Comparison of ENCODE assay signal across 21 mouse cellular contexts in genomic region chr7:38087856-38088255, GRCm38 (mm10). TPM values are rescaled to one million over a fixed set of nuclear protein-coding genes. Genes with fewer than 3 reads are reported as not detected.
DNase-seq lines count a peak whose midpoint lies in the region; ATAC-seq and TF ChIP-seq lines count a peak whose summit lies in the region.
"Had no signal": no experiment of that assay in that cellular context is flagged by ENCODE, and none has a peak within 500 bp of the region (broad histone marks: within the 10 kb centered on the region; RNA-seq: fewer than 3 reads in every experiment).

No protein-coding gene starts in this region.

- no peaks in the 10 kb centered on the region for H3K9me3 ChIP-seq in heart, embryonic 10.5 days
- no peaks in the 10 kb centered on the region for H3K9me3 ChIP-seq in heart, embryonic 12.5 days (replicated peaks)
- H3K9me3 ChIP-seq: embryonic facial prominence, embryonic 12.5 days; heart, embryonic 13.5 days had no signal

- TF ChIP-seq CTCF in left cerebral cortex, adult 2 months (IDR thresholded peaks at IDR 0.05), result no peak

- no peak overlapping the region for H3K4me3 ChIP-seq in heart, embryonic 10.5 days
- no peak overlapping the region for H3K4me3 ChIP-seq in heart, embryonic 12.5 days
- no peak overlapping the region for H3K4me3 ChIP-seq in left cerebral cortex, adult 2 months
- H3K4me3 ChIP-seq: embryonic facial prominence, embryonic 12.5 days; heart, embryonic 13.5 days had no signal

- H3K27ac ChIP-seq in heart, embryonic 10.5 days, result 0 out of 2 replicates have a peak overlapping the region, but pooled peaks have one; percentile 29
- no peak overlapping the region for H3K27ac ChIP-seq in heart, embryonic 12.5 days (ENCODE audit: poor library complexity, severe bottlenecking)
- H3K27ac ChIP-seq in left cerebral cortex, adult 2 months, result peak overlapping the region; percentile 45
- H3K27ac ChIP-seq: embryonic facial prominence, embryonic 12.5 days; heart, embryonic 13.5 days; macrophage; stomach, postnatal 0 days had no signal

- WGBS in heart, embryonic 10.5 days, result 80% methylated on average over 8 of the region's 8 CpGs
- 81% methylated on average over 8 of the region's 8 CpGs for WGBS in heart, embryonic 12.5 days

- peaks cover 41% of the 10 kb centered on the region for H3K4me1 ChIP-seq in heart, embryonic 10.5 days
- H3K4me1 ChIP-seq in heart, embryonic 12.5 days (replicated peaks), result peaks cover 28% of the 10 kb centered on the region

- intact Hi-C loops in left cerebral cortex, adult 2 months (cut with DNase I), result loop anchor here (1.0 kb wide), 1 partner anchor 80 kb away; no protein-coding TSS in a partner anchor
- intact Hi-C loops in heart, postnatal 10 days (cut with DNase I), result loop anchor here (1.0 kb wide), 1 partner anchor 17 kb away; no protein-coding TSS in a partner anchor

- H3K4me2 ChIP-seq in heart, embryonic 12.5 days, result no peak overlapping the region
- H3K4me2 ChIP-seq: embryonic facial prominence, embryonic 12.5 days; heart, embryonic 13.5 days; lung, embryonic 14.5 days; midbrain, embryonic 11.5 days had no signal

- H3K27me3 ChIP-seq in heart, embryonic 10.5 days (ENCODE audit: insufficient read depth, poor library complexity, severe bottlenecking), result no peaks in the 10 kb centered on the region
- H3K27me3 ChIP-seq in heart, embryonic 12.5 days (replicated peaks), result no peaks in the 10 kb centered on the region
- H3K27me3 ChIP-seq: embryonic facial prominence, embryonic 12.5 days; heart, embryonic 13.5 days had no signal

- ATAC-seq in heart, embryonic 12.5 days (ENCODE audit: insufficient number of reproducible peaks, low FRiP score), result no peak
- ATAC-seq: hindbrain, embryonic 16.5 days; intestine, postnatal 0 days had no signal

- no peaks in the 10 kb centered on the region for H3K36me3 ChIP-seq in heart, embryonic 10.5 days
- no peaks in the 10 kb centered on the region for H3K36me3 ChIP-seq in heart, embryonic 12.5 days
- H3K36me3 ChIP-seq: embryonic facial prominence, embryonic 12.5 days; heart, embryonic 13.5 days had no signal

- H3K9ac ChIP-seq in heart, embryonic 12.5 days, result no peak overlapping the region
- H3K9ac ChIP-seq: embryonic facial prominence, embryonic 12.5 days; heart, embryonic 13.5 days; lung, embryonic 14.5 days had no signal

- no peak for DNase-seq in heart, embryonic 10.5 days (ENCODE audit: low spot score)
- DNase-seq in frontal cortex, postnatal 14 days (ENCODE audit: low spot score in 2 of 2), result peak; percentile 26 to 45
- DNase-seq in left cerebral cortex, adult 2 months (ENCODE audit: extremely low spot score in 1 of 2, low spot score in 2 of 2), result peak; percentile 50 to 56
- DNase-seq in right cerebral cortex, postnatal 10 days (ENCODE audit: low spot score in 2 of 2), result peak; percentile 50 to 71
- no peak for DNase-seq in yolk sac, embryonic 10.5 days (ENCODE audit: low spot score)
- no peak for DNase-seq in heart, postnatal 10 days
- DNase-seq in lung, postnatal 10 days, result no peak
- DNase-seq: adrenal gland, adult 2 months; cerebellum, adult 11-12 months; heart, postnatal 4 days; kidney, postnatal 14 days; lung, embryonic 14.5 days; thymus, postnatal 25 days had no signal

RNA-seq across cellular contexts. Expression of gene Ccne1, which starts 19.5 kb away (rescaled TPM):
- 73.7 and 94.9 TPM in 2 replicates for polyA plus RNA-seq in heart, embryonic 10.5 days (2016; fragmentation: Nextera tagmentation; extraction: Ambion mirVana)
- polyA plus RNA-seq in heart, embryonic 12.5 days (2016; fragmentation: Nextera tagmentation; extraction: Ambion mirVana), result 47.9 and 48.1 TPM in 2 replicates
- total RNA-seq in left cerebral cortex, adult 2 months (2021), result 10 to 100 TPM; 20.0 to 21.8 TPM
- total RNA-seq in heart, postnatal 10 days (2021), result 1 to 10 TPM; 3.5 to 4.3 TPM

Comparison
In these comparisons a context has a peak if more than half of its experiments do, and no peak if none do; other contexts are left out.
1. DNase-seq: peak in frontal cortex, postnatal 14 days (2 of 2), left cerebral cortex, adult 2 months (2 of 2) and right cerebral cortex, postnatal 10 days (2 of 2); none in heart, embryonic 10.5 days (single experiment), yolk sac, embryonic 10.5 days (single experiment), heart, postnatal 10 days (0 of 2) and lung, postnatal 10 days (single experiment).